In the genomic region with DNA sequence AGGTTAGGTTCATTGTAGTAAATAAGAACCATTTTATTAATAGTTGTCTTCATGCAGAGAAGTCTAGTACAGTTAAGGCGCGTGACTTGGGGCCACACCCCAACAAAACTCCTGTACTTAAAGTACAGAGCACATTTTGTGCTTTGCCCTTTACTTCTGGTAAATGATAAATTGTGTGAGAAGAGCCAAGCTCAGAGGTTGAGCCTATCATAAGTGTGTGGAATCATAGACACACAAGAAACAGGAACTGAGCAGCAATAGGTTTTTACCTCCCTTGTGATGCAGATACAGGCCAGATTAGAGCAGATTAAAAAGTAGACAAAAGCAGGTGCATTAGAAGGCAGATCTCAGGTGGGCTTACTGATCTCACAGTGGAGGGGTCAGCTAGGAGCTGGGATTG, we compare ENCODE assay signal across 11 mouse cellular contexts. TPM values are rescaled to one million over a fixed set of nuclear protein-coding genes. Genes with fewer than 3 reads are reported as not detected.
DNase-seq lines count a peak whose midpoint lies in the region; ATAC-seq and TF ChIP-seq lines count a peak whose summit lies in the region.
"Had no signal": no experiment of that assay in that cellular context is flagged by ENCODE, and none has a peak within 500 bp of the region (broad histone marks: within the 10 kb centered on the region; RNA-seq: fewer than 3 reads in every experiment).

No protein-coding gene starts in this region.

- ATAC-seq in heart, embryonic 16.5 days (replicated peaks; ENCODE audit: extremely low read depth, insufficient read depth, low FRiP score), result no peak
- ATAC-seq in midbrain, embryonic 11.5 days (ENCODE audit: low FRiP score), result no peak
- ATAC-seq in midbrain, postnatal 0 days (ENCODE audit: low FRiP score), result no peak
- ATAC-seq in intestine, embryonic 14.5 days (replicated peaks; ENCODE audit: low FRiP score, low TSS enrichment, low read depth), result no peak
- ATAC-seq in stomach, embryonic 15.5 days (ENCODE audit: insufficient read depth, low FRiP score, low read depth), result no peak
- no peak for ATAC-seq in erythroid progenitor cell, adult 5-6 weeks (replicated peaks; ENCODE audit: low FRiP score, poor library complexity, severe bottlenecking)
- ATAC-seq: activated CD4-positive, CD25-positive, alpha-beta regulatory T cell, adult 4 months had no signal

- 96% methylated on average over 2 of the region's 2 CpGs for WGBS in heart, embryonic 16.5 days
- 93% methylated on average over 2 of the region's 2 CpGs for WGBS in midbrain, embryonic 11.5 days
- 96% methylated on average over 2 of the region's 2 CpGs for WGBS in midbrain, postnatal 0 days
- WGBS in intestine, embryonic 14.5 days, result 96% methylated on average over 2 of the region's 2 CpGs
- 90% methylated on average over 2 of the region's 2 CpGs for WGBS in stomach, embryonic 15.5 days

- TF ChIP-seq CTCF in midbrain, postnatal 0 days (IDR thresholded peaks at IDR 0.05), result no peak

- H3K27ac ChIP-seq in heart, embryonic 16.5 days (ENCODE audit: low read length), result no peak overlapping the region
- no peak overlapping the region for H3K27ac ChIP-seq in midbrain, embryonic 11.5 days (ENCODE audit: low read depth, low read length)
- H3K27ac ChIP-seq in midbrain, postnatal 0 days (ENCODE audit: low read depth, low read length), result no peak overlapping the region
- no peak overlapping the region for H3K27ac ChIP-seq in intestine, embryonic 14.5 days (ENCODE audit: low read depth)
- H3K27ac ChIP-seq in stomach, embryonic 15.5 days, result no peak overlapping the region
- H3K27ac ChIP-seq: kidney, postnatal 0 days had no signal

- H3K9me3 ChIP-seq in heart, embryonic 16.5 days (replicated peaks; ENCODE audit: control insufficient read depth, low read length), result no peaks in the 10 kb centered on the region
- no peaks in the 10 kb centered on the region for H3K9me3 ChIP-seq in midbrain, embryonic 11.5 days (ENCODE audit: control insufficient read depth, low read length)
- H3K9me3 ChIP-seq in midbrain, postnatal 0 days (ENCODE audit: low read length), result no peaks in the 10 kb centered on the region
- H3K9me3 ChIP-seq in intestine, embryonic 14.5 days (ENCODE audit: control insufficient read depth, low read length), result no peaks in the 10 kb centered on the region
- no peaks in the 10 kb centered on the region for H3K9me3 ChIP-seq in stomach, embryonic 15.5 days

- H3K4me1 ChIP-seq in heart, embryonic 16.5 days (ENCODE audit: control insufficient read depth, insufficient read depth, low read length), result peaks cover 19% of the 10 kb centered on the region
- H3K4me1 ChIP-seq in midbrain, embryonic 11.5 days (ENCODE audit: control insufficient read depth, insufficient read depth, low read length), result peaks cover 19% of the 10 kb centered on the region
- H3K4me1 ChIP-seq in midbrain, postnatal 0 days (ENCODE audit: insufficient read depth, low read length), result no peaks in the 10 kb centered on the region
- H3K4me1 ChIP-seq in intestine, embryonic 14.5 days (replicated peaks; ENCODE audit: control insufficient read depth, insufficient read depth, low read length), result peaks cover 20% of the 10 kb centered on the region; the same call in 1 of the 2 replicates
- 0 out of 2 replicates have a peak, but pooled peaks cover 7% of the 10 kb centered on the region for H3K4me1 ChIP-seq in stomach, embryonic 15.5 days

- H3K9ac ChIP-seq in heart, embryonic 16.5 days (ENCODE audit: low read length), result no peak overlapping the region
- H3K9ac ChIP-seq in midbrain, embryonic 11.5 days (ENCODE audit: low read length), result no peak overlapping the region
- H3K9ac ChIP-seq in midbrain, postnatal 0 days (replicated peaks; ENCODE audit: low read length, poor library complexity, severe bottlenecking), result no peak overlapping the region
- 0 out of 2 replicates have a peak overlapping the region, but pooled peaks have one; percentile 5 for H3K9ac ChIP-seq in intestine, embryonic 14.5 days (ENCODE audit: low read length)
- no peak overlapping the region for H3K9ac ChIP-seq in stomach, embryonic 15.5 days

- DNase-seq in heart, postnatal 25 days (ENCODE audit: low spot score), result no peak
- DNase-seq in midbrain, embryonic 11.5 days (ENCODE audit: low spot score, missing footprints), result no peak
- no peak for DNase-seq in midbrain, postnatal 0 days (ENCODE audit: low spot score)
- DNase-seq in intestine, embryonic 14.5 days (ENCODE audit: low spot score), result no peak
- DNase-seq in T-cell, adult 2 months (ENCODE audit: low spot score), result no peak
- DNase-seq: thymus, adult 2 months had no signal

- intact Hi-C loops in heart, postnatal 25 days (cut with DNase I), result no loop called here

- H3K4me2 ChIP-seq in heart, embryonic 16.5 days (ENCODE audit: low read depth, low read length), result peak overlapping the region; percentile 5
- H3K4me2 ChIP-seq in midbrain, embryonic 11.5 days, result peak overlapping the region; percentile 14
- no peak overlapping the region for H3K4me2 ChIP-seq in midbrain, postnatal 0 days (ENCODE audit: low read depth, low read length, poor library complexity, severe bottlenecking)
- H3K4me2 ChIP-seq in intestine, embryonic 14.5 days (ENCODE audit: low read length), result no peak overlapping the region
- H3K4me2 ChIP-seq in stomach, embryonic 15.5 days, result peak overlapping the region; percentile 21; the same call in 1 of the 2 replicates

- no peaks in the 10 kb centered on the region for H3K27me3 ChIP-seq in heart, embryonic 16.5 days (ENCODE audit: control insufficient read depth, insufficient read depth, low read length)
- no peaks in the 10 kb centered on the region for H3K27me3 ChIP-seq in midbrain, embryonic 11.5 days (ENCODE audit: control insufficient read depth, insufficient read depth, low read length)
- H3K27me3 ChIP-seq in midbrain, postnatal 0 days (ENCODE audit: insufficient read depth, low read length), result no peaks in the 10 kb centered on the region
- H3K27me3 ChIP-seq in intestine, embryonic 14.5 days (replicated peaks; ENCODE audit: control insufficient read depth, insufficient read depth, low read length), result no peaks in the 10 kb centered on the region
- H3K27me3 ChIP-seq in stomach, embryonic 15.5 days (replicated peaks), result no peaks in the 10 kb centered on the region

- peaks cover 2% of the 10 kb centered on the region; the same call in 1 of the 2 replicates for H3K36me3 ChIP-seq in heart, embryonic 16.5 days (ENCODE audit: control insufficient read depth, insufficient read depth)
- peaks cover 2% of the 10 kb centered on the region; the same call in 1 of the 2 replicates for H3K36me3 ChIP-seq in midbrain, embryonic 11.5 days (ENCODE audit: control insufficient read depth, insufficient read depth, low read length)
- no peaks in the 10 kb centered on the region for H3K36me3 ChIP-seq in midbrain, postnatal 0 days (ENCODE audit: insufficient read depth, low read length)
- H3K36me3 ChIP-seq in intestine, embryonic 14.5 days (ENCODE audit: control insufficient read depth, insufficient read depth, low read length), result peaks cover 26% of the 10 kb centered on the region
- no peaks in the 10 kb centered on the region; the same call in 1 of the 2 replicates for H3K36me3 ChIP-seq in stomach, embryonic 15.5 days

- no peak overlapping the region for H3K4me3 ChIP-seq in heart, embryonic 16.5 days (ENCODE audit: low read length)
- no peak overlapping the region for H3K4me3 ChIP-seq in midbrain, embryonic 11.5 days (ENCODE audit: low read depth, low read length)
- no peak overlapping the region for H3K4me3 ChIP-seq in midbrain, postnatal 0 days (ENCODE audit: low read depth, low read length)
- H3K4me3 ChIP-seq in intestine, embryonic 14.5 days (ENCODE audit: low read depth, low read length), result no peak overlapping the region
- no peak overlapping the region for H3K4me3 ChIP-seq in stomach, embryonic 15.5 days (replicated peaks)

RNA-seq across cellular contexts. Expression of gene Oip5, which starts 3.0 kb away (rescaled TPM):
- 20.5 and 23.2 TPM in 2 replicates for polyA plus RNA-seq in heart, embryonic 16.5 days (2015; fragmentation: Nextera tagmentation; extraction: Ambion mirVana)
- under 1 TPM in 1 of 2 experiments, not detected in 1; 0.34 TPM for total RNA-seq in heart, postnatal 25 days (2021)
- polyA plus RNA-seq in midbrain, embryonic 11.5 days (2014; fragmentation: Nextera tagmentation; extraction: Ambion mirVana), result 38.0 and 38.5 TPM in 2 replicates
- total RNA-seq in midbrain, postnatal 0 days (2014; rRNA removed), result 3.1 and 5.2 TPM in 2 replicates
- 2.9 and 3.0 TPM in 2 replicates for polyA plus RNA-seq in midbrain, postnatal 0 days (2015; fragmentation: Nextera tagmentation; extraction: Ambion mirVana)
- polyA plus RNA-seq in intestine, embryonic 14.5 days (2014; fragmentation: Nextera tagmentation; extraction: Ambion mirVana), result 25.8 and 29.2 TPM in 2 replicates
- polyA plus RNA-seq in stomach, embryonic 15.5 days (2015; fragmentation: Nextera tagmentation; extraction: Ambion mirVana), result 24.2 and 27.1 TPM in 2 replicates
- total RNA-seq in erythroid progenitor cell, adult 5-6 weeks (2015; ENCODE audit: low replicate concordance), result 68.1 and 71.7 TPM in 2 replicates
- total RNA-seq in erythroid progenitor cell, adult 5-6 weeks (2017; ENCODE audit: low replicate concordance), result 32.5 and 94.3 TPM in 2 replicates

RNA-seq across cellular contexts. Expression of gene Nusap1, which starts 3.2 kb away (rescaled TPM):
- polyA plus RNA-seq in heart, embryonic 16.5 days (2015; fragmentation: Nextera tagmentation; extraction: Ambion mirVana), result 42.1 and 53.3 TPM in 2 replicates
- 1 to 10 TPM; 1.1 to 1.5 TPM for total RNA-seq in heart, postnatal 25 days (2021)
- 121 and 130 TPM in 2 replicates for polyA plus RNA-seq in midbrain, embryonic 11.5 days (2014; fragmentation: Nextera tagmentation; extraction: Ambion mirVana)
- 3.9 and 6.3 TPM in 2 replicates for total RNA-seq in midbrain, postnatal 0 days (2014; rRNA removed)
- 4.2 and 4.8 TPM in 2 replicates for polyA plus RNA-seq in midbrain, postnatal 0 days (2015; fragmentation: Nextera tagmentation; extraction: Ambion mirVana)
- polyA plus RNA-seq in intestine, embryonic 14.5 days (2014; fragmentation: Nextera tagmentation; extraction: Ambion mirVana), result 61.0 and 68.7 TPM in 2 replicates
- polyA plus RNA-seq in stomach, embryonic 15.5 days (2015; fragmentation: Nextera tagmentation; extraction: Ambion mirVana), result 68.5 and 69.7 TPM in 2 replicates
- total RNA-seq in erythroid progenitor cell, adult 5-6 weeks (2015; ENCODE audit: low replicate concordance), result 358 and 360 TPM in 2 replicates
- total RNA-seq in erythroid progenitor cell, adult 5-6 weeks (2017; ENCODE audit: low replicate concordance), result 406 and 409 TPM in 2 replicates

RNA-seq across cellular contexts. Expression of gene Ndufaf1, which starts 41.3 kb away (rescaled TPM):
- polyA plus RNA-seq in heart, embryonic 16.5 days (2015; fragmentation: Nextera tagmentation; extraction: Ambion mirVana), result 62.3 and 69.0 TPM in 2 replicates
- 10 to 100 TPM; 66.3 to 67.5 TPM for total RNA-seq in heart, postnatal 25 days (2021)
- 40.3 and 47.6 TPM in 2 replicates for polyA plus RNA-seq in midbrain, embryonic 11.5 days (2014; fragmentation: Nextera tagmentation; extraction: Ambion mirVana)
- total RNA-seq in midbrain, postnatal 0 days (2014; rRNA removed), result 17.6 and 18.1 TPM in 2 replicates
- polyA plus RNA-seq in midbrain, postnatal 0 days (2015; fragmentation: Nextera tagmentation; extraction: Ambion mirVana), result 43.6 and 44.1 TPM in 2 replicates
- polyA plus RNA-seq in intestine, embryonic 14.5 days (2014; fragmentation: Nextera tagmentation; extraction: Ambion mirVana), result 42.8 and 44.8 TPM in 2 replicates
- 43.0 and 46.3 TPM in 2 replicates for polyA plus RNA-seq in stomach, embryonic 15.5 days (2015; fragmentation: Nextera tagmentation; extraction: Ambion mirVana)
- 8.4 and 9.0 TPM in 2 replicates for total RNA-seq in erythroid progenitor cell, adult 5-6 weeks (2015; ENCODE audit: low replicate concordance)
- total RNA-seq in erythroid progenitor cell, adult 5-6 weeks (2017; ENCODE audit: low replicate concordance), result 5.4 and 6.2 TPM in 2 replicates

RNA-seq across cellular contexts. Expression of gene Rtf1, which starts 53.6 kb away (rescaled TPM):
- 21.0 and 23.9 TPM in 2 replicates for polyA plus RNA-seq in heart, embryonic 16.5 days (2015; fragmentation: Nextera tagmentation; extraction: Ambion mirVana)
- total RNA-seq in heart, postnatal 25 days (2021), result 10 to 100 TPM; 20.4 to 20.9 TPM
- polyA plus RNA-seq in midbrain, embryonic 11.5 days (2014; fragmentation: Nextera tagmentation; extraction: Ambion mirVana), result 32.1 and 34.5 TPM in 2 replicates
- total RNA-seq in midbrain, postnatal 0 days (2014; rRNA removed), result 24.4 and 27.0 TPM in 2 replicates
- 58.3 and 76.3 TPM in 2 replicates for polyA plus RNA-seq in midbrain, postnatal 0 days (2015; fragmentation: Nextera tagmentation; extraction: Ambion mirVana)
- polyA plus RNA-seq in intestine, embryonic 14.5 days (2014; fragmentation: Nextera tagmentation; extraction: Ambion mirVana), result 29.4 and 32.0 TPM in 2 replicates
- polyA plus RNA-seq in stomach, embryonic 15.5 days (2015; fragmentation: Nextera tagmentation; extraction: Ambion mirVana), result 35.8 and 47.4 TPM in 2 replicates
- total RNA-seq in erythroid progenitor cell, adult 5-6 weeks (2015; ENCODE audit: low replicate concordance), result 33.2 and 42.3 TPM in 2 replicates
- 19.6 and 23.8 TPM in 2 replicates for total RNA-seq in erythroid progenitor cell, adult 5-6 weeks (2017; ENCODE audit: low replicate concordance)

Comparison
In these comparisons a context has a peak if more than half of its experiments do, and no peak if none do; other contexts are left out.
1. H3K4me2 ChIP-seq: peak in heart, embryonic 16.5 days (single experiment), midbrain, embryonic 11.5 days (single experiment) and stomach, embryonic 15.5 days (single experiment); none in midbrain, postnatal 0 days (single experiment) and intestine, embryonic 14.5 days (single experiment).